Mouse (Mus musculus): Measurements from ENCODE around the gene Zfp943. TPM values are rescaled to one million over a fixed set of nuclear protein-coding genes. Genes with fewer than 3 reads are reported as not detected.
A peak's percentile ranks its signal among the peaks of the same experiment; 100 is the strongest.
"Not testable (repeated sequence)": the region's sequence is repeated elsewhere in the genome, so short reads cannot be mapped to it uniquely, and the experiment has no call there.

The Zfp943 gene
- 3.2 and 3.5 TPM in 2 replicates for polyA plus RNA-seq (2012; rRNA removed)

DNA sequence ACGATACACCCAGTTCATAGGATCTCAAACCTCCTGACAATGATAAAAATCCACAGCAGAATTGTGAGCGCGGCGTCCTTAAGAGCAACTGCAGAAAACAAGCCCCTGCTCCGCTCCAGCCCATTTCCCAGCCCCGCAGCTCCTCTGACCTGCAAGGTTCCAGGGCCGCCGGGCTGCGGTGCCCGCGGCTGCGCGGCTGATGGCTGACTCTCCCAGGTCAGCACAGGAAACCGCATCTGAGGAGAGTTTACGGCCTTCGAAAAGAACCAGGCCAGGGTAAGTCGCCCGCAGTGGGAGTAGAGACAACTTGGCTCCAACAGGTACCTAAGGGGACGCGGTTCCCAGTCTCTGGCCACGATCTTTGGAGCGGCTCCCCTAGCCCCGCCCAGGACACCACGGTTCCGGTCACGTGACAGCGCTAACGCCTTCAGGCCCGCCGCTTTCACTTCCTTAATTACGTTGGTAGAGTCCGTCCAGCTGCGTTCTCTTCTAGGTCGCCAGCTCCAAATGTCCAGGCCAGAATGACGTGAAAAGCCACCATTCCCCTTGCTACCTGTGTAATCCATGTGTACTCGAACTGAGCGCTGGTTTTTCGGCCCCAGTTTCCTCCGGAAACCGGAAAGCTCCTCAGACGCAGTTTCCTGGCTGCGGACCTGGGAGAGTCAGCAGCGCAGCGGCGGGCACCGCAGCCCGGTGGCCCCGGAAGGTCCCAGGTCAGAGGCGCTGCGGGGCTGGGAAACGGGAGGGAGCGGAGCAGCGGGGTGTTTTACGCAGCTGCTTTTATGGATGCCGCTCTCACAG, at the start of gene Zfp943, which contains the start of gene Zfp942:
TSS of gene Zfp943 (plus strand) at position 446 of the 801 bp plus-strand sequence.
TSS of gene Zfp942 (minus strand) at position 358 of the 801 bp plus-strand sequence.
- DNase-seq = peak; percentile 83
- H3K4me1 ChIP-seq (ENCODE audit: control insufficient read depth, insufficient read depth, low read length) = not testable (repeated sequence)
- H3K4me3 ChIP-seq (replicated peaks; ENCODE audit: extremely low read depth, low read depth, low read length) = peak within 1 kb of the TSS; percentile 54
- under 1% methylated on average over 43 of the region's 55 CpGs for WGBS

DNA sequence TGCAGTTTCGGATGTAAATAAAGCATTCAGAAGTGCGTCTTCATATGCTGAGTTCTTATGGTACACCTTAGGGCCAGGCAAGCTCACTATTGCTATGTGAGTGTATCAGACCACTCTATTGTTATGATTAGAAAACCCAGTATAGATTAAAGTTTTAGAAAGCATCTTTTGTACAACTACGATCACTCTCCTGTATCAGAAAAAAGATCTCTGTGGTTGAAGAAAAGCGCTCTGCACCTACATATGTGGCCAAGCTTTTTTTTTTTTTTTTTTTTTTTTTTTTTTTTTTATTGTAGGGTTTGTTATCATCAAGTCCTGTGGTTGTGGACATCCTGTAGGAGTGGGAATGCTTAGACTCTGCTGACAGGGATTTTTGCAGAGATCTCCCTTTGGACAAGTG, 950 bp downstream of the Zfp943 start:
- WGBS = 24% methylated on average over 4 of the region's 4 CpGs
- Histone ChIP-seq H3K4me1 (ENCODE audit: control insufficient read depth, insufficient read depth, low read length) (peaks cover 3% of the 10 kb centered on the region; the same call in 1 of the 2 replicates), H3K4me3 (replicated peaks; ENCODE audit: extremely low read depth, low read depth, low read length) (peak overlapping the region; percentile 51)
- no peak for DNase-seq
- TF ChIP-seq CTCF (IDR thresholded peaks at IDR 0.05; ENCODE audit: insufficient read depth, low read length) (no peak), POLR2A (IDR thresholded peaks at IDR 0.05; ENCODE audit: borderline replicate concordance, extremely low read depth, low read depth, low read length) (no peak)

GRCm38 (mm10) chr17:22035594-22035993, 73.2 kb downstream of the Zfp943 start:
- H3K4me1 ChIP-seq (ENCODE audit: control insufficient read depth, insufficient read depth, low read length); DNase-seq; H3K4me3 ChIP-seq (replicated peaks; ENCODE audit: extremely low read depth, low read depth, low read length): not testable (repeated sequence)
- TF ChIP-seq CTCF (IDR thresholded peaks at IDR 0.05; ENCODE audit: insufficient read depth, low read length) = peak; percentile 22; the same call in 1 of the 2 replicates
- 19% methylated on average over 1 of the region's 1 CpGs for WGBS

DNA sequence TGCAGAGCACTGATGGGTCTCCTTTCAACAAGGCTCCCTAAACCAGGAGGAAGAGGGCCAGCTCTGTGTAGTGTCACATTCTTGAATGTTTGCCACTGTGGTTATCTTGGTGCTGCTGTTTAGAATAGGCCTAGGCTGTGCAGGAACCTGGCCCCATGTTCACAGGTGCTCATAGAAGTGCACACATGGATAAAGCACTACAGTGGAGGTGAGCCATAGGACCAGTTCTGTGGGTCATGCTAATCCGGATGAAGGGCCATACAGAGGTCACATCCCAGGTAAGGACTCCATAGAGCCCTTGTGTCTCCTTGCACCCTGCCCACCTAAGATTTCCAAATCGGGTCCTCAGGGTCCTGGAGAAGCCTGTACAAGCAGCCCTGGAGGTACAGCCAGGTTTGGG, 87.1 kb downstream of the Zfp943 start:
- Histone ChIP-seq H3K4me1 (ENCODE audit: control insufficient read depth, insufficient read depth, low read length) (no peaks in the 10 kb centered on the region), H3K4me3 (replicated peaks; ENCODE audit: extremely low read depth, low read depth, low read length) (no peak overlapping the region)
- DNase-seq = no peak
- TF ChIP-seq CTCF (IDR thresholded peaks at IDR 0.05; ENCODE audit: insufficient read depth, low read length) (no peak), POLR2A (IDR thresholded peaks at IDR 0.05; ENCODE audit: borderline replicate concordance, extremely low read depth, low read depth, low read length) (no peak)
- WGBS = 58% methylated on average over 2 of the region's 2 CpGs

- Histone ChIP-seq H3K4me3 (replicated peaks; ENCODE audit: extremely low read depth, low read depth, low read length) (no peak overlapping the region), H3K4me1 (ENCODE audit: control insufficient read depth, insufficient read depth, low read length) (no peaks in the 10 kb centered on the region)
- TF ChIP-seq POLR2A (IDR thresholded peaks at IDR 0.05; ENCODE audit: borderline replicate concordance, extremely low read depth, low read depth, low read length) = no peak
- no peak for TF ChIP-seq CTCF (IDR thresholded peaks at IDR 0.05; ENCODE audit: insufficient read depth, low read length)
- no peak for DNase-seq
- WGBS = 59% methylated on average over 2 of the region's 2 CpGs
These were observed 90.9 kb downstream of the Zfp943 start for GRCm38 (mm10) chr17:22053211-22053610.

GRCm38 (mm10) chr17:22081031-22081631, 118.8 kb downstream of the Zfp943 start:
- TF ChIP-seq CTCF (IDR thresholded peaks at IDR 0.05; ENCODE audit: insufficient read depth, low read length) = no peak
- no peak for TF ChIP-seq POLR2A (IDR thresholded peaks at IDR 0.05; ENCODE audit: borderline replicate concordance, extremely low read depth, low read depth, low read length)
- WGBS = 4% methylated on average over 57 of the region's 57 CpGs
- DNase-seq = peak; percentile 23
- H3K4me1 ChIP-seq (ENCODE audit: control insufficient read depth, insufficient read depth, low read length) = no peaks in the 10 kb centered on the region
- peak overlapping the region; percentile 54 for H3K4me3 ChIP-seq (replicated peaks; ENCODE audit: extremely low read depth, low read depth, low read length)

GRCm38 (mm10) chr17:22083224-22083623, 120.9 kb downstream of the Zfp943 start:
- not testable (repeated sequence) for H3K4me1 ChIP-seq (ENCODE audit: control insufficient read depth, insufficient read depth, low read length); H3K4me3 ChIP-seq (replicated peaks; ENCODE audit: extremely low read depth, low read depth, low read length)
- 12% methylated on average over 3 of the region's 3 CpGs for WGBS
- DNase-seq = peak; percentile 10

DNA sequence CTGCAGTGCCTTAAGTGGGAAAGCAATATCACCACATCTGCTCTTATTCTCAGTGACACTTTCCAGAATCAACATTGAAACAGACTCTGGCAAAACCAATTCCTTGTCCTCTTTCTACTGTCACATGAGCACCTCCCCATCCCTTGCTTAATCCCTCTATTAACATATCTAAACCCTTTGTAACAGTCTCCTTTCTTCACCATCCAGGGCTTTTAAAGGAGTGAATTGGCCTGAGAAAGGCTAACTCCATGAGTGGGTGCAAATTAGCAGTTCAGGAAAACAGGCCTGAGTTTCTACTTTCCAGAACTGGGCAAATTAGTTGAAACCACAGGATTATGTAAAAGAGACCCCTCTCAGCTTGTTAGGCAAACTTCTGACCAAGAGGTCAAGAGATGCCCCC, 156.4 kb downstream of the Zfp943 start:
- H3K4me3 ChIP-seq (replicated peaks; ENCODE audit: extremely low read depth, low read depth, low read length) = no peak overlapping the region
- no peaks in the 10 kb centered on the region for H3K4me1 ChIP-seq (ENCODE audit: control insufficient read depth, insufficient read depth, low read length)
- no peak for TF ChIP-seq POLR2A (IDR thresholded peaks at IDR 0.05; ENCODE audit: borderline replicate concordance, extremely low read depth, low read depth, low read length)
- TF ChIP-seq CTCF (IDR thresholded peaks at IDR 0.05; ENCODE audit: insufficient read depth, low read length) = no peak
- no peak for DNase-seq

Other genes starting within 250 kb of the Zfp943 start
- 1.4 and 2.5 TPM in 2 replicates for gene Zfp229, start 231.8 kb upstream of the Zfp943 start, polyA plus RNA-seq (2012; rRNA removed)
- gene Zfp820, start 116.8 kb upstream of the Zfp943 start, polyA plus RNA-seq (2012; rRNA removed) = 0.09 and 0.22 TPM in 2 replicates
- 1.5 and 1.8 TPM in 2 replicates for gene Zfp995, start 52.6 kb upstream of the Zfp943 start, polyA plus RNA-seq (2012; rRNA removed)
- gene Zfp942, start 88 bp upstream of the Zfp943 start, polyA plus RNA-seq (2012; rRNA removed) = 1.1 and 1.6 TPM in 2 replicates
- 0.09 and 0.21 TPM in 2 replicates for gene Zfp947, start 203.6 kb downstream of the Zfp943 start, polyA plus RNA-seq (2012; rRNA removed)